Mouse (Mus musculus): ENCODE results near the gene Metrnl.

GRCm38 (mm10) chr11:121748003-121748684 is 46.8 kb downstream of the Metrnl start:
- TF ChIP-seq CTCF (IDR thresholded peaks at IDR 0.05; ENCODE audit: control insufficient read depth, insufficient read depth, insufficient read length) (no peak), MAX (IDR thresholded peaks at IDR 0.05) (no peak)

Data from C2C12 (cell line).